In genomic region chr4:133083991-133084861, GRCm38 (mm10) we compare ENCODE assay signal across 8 mouse cellular contexts. TPM values are rescaled to one million over a fixed set of nuclear protein-coding genes. Genes with fewer than 3 reads are reported as not detected.
DNase-seq lines count a peak whose midpoint lies in the region; ATAC-seq and TF ChIP-seq lines count a peak whose summit lies in the region.

No protein-coding gene starts in this region.

- no peak for TF ChIP-seq CTCF in brain, embryonic 14.5 days (IDR thresholded peaks at IDR 0.05; ENCODE audit: borderline replicate concordance, extremely low read depth, insufficient read depth, insufficient read length)

- no peak overlapping the region for H3K4me3 ChIP-seq in hindbrain, embryonic 13.5 days
- H3K4me3 ChIP-seq in limb, embryonic 14.5 days (replicated peaks; ENCODE audit: low read length): no peak overlapping the region
- peak overlapping the region; percentile 44 for H3K4me3 ChIP-seq in neural tube, embryonic 15.5 days (replicated peaks)

- no peak for TF ChIP-seq POLR2A in brain, embryonic 14.5 days (IDR thresholded peaks at IDR 0.05; ENCODE audit: borderline replicate concordance, extremely low read depth, insufficient read depth, insufficient read length, poor library complexity, severe bottlenecking)
- no peak for TF ChIP-seq POLR2A in limb, embryonic 14.5 days (IDR thresholded peaks at IDR 0.05; ENCODE audit: borderline replicate concordance, extremely low read depth, insufficient read depth, insufficient read length)

- no peaks in the 10 kb centered on the region for H3K27me3 ChIP-seq in hindbrain, embryonic 13.5 days
- no peaks in the 10 kb centered on the region for H3K27me3 ChIP-seq in limb, embryonic 14.5 days (ENCODE audit: control insufficient read depth, insufficient read depth, low read length)
- no peaks in the 10 kb centered on the region for H3K27me3 ChIP-seq in neural tube, embryonic 15.5 days (replicated peaks)

- H3K27ac ChIP-seq in hindbrain, embryonic 13.5 days: peak overlapping the region; percentile 85
- peak overlapping the region; percentile 6 for H3K27ac ChIP-seq in limb, embryonic 14.5 days (replicated peaks; ENCODE audit: low read depth, low read length)
- peak overlapping the region; percentile 80 for H3K27ac ChIP-seq in neural tube, embryonic 15.5 days (replicated peaks)

- DNase-seq in embryo, embryonic 10.5 days (ENCODE audit: low spot score): peak; percentile 36
- no peak for DNase-seq in embryo, embryonic 9.5 days (ENCODE audit: extremely low spot score)
- peak; percentile 67 for DNase-seq in brain, embryonic 14.5 days (ENCODE audit: low read depth)
- peak; percentile 89 for DNase-seq in gastrocnemius, adult 18-20 months (ENCODE audit: low spot score)
- DNase-seq in limb, embryonic 14.5 days (ENCODE audit: low spot score): peak; percentile 51

- peak overlapping the region; percentile 73 for H3K4me2 ChIP-seq in hindbrain, embryonic 13.5 days
- H3K4me2 ChIP-seq in limb, embryonic 14.5 days (replicated peaks; ENCODE audit: low read depth, low read length, severe bottlenecking): peak overlapping the region; percentile 96
- peak overlapping the region; percentile 90 for H3K4me2 ChIP-seq in neural tube, embryonic 15.5 days

- H3K36me3 ChIP-seq in hindbrain, embryonic 13.5 days: peaks cover 1% of the 10 kb centered on the region; the same call in 1 of the 2 replicates
- peaks cover 12% of the 10 kb centered on the region; the same call in 1 of the 2 replicates for H3K36me3 ChIP-seq in limb, embryonic 14.5 days (ENCODE audit: control insufficient read depth, insufficient read depth, low read length)
- peaks cover 4% of the 10 kb centered on the region for H3K36me3 ChIP-seq in neural tube, embryonic 15.5 days

- ATAC-seq in hindbrain, embryonic 13.5 days (ENCODE audit: low FRiP score): peak; percentile 41
- ATAC-seq in limb, embryonic 14.5 days (ENCODE audit: low FRiP score, low read depth): peak; percentile 19; the same call in 1 of the 2 replicates
- ATAC-seq in neural tube, embryonic 15.5 days (ENCODE audit: low FRiP score): peak; percentile 40; the same call in 1 of the 2 replicates
- no peak for ATAC-seq in inflammation-experienced regulatory T-cells, adult 6 months

- peak overlapping the region; percentile 73 for H3K9ac ChIP-seq in hindbrain, embryonic 13.5 days
- no peak overlapping the region for H3K9ac ChIP-seq in limb, embryonic 14.5 days (ENCODE audit: low read depth, low read length, severe bottlenecking)
- peak overlapping the region; percentile 51 for H3K9ac ChIP-seq in neural tube, embryonic 15.5 days (replicated peaks)

- H3K9me3 ChIP-seq in hindbrain, embryonic 13.5 days: no peaks in the 10 kb centered on the region
- H3K9me3 ChIP-seq in limb, embryonic 14.5 days (ENCODE audit: control insufficient read depth, low read length): no peaks in the 10 kb centered on the region
- H3K9me3 ChIP-seq in neural tube, embryonic 15.5 days (replicated peaks): no peaks in the 10 kb centered on the region

- WGBS in hindbrain, embryonic 13.5 days: 17% methylated on average over 3 of the region's 3 CpGs
- 2% methylated on average over 3 of the region's 3 CpGs for WGBS in limb, embryonic 14.5 days
- 11% methylated on average over 3 of the region's 3 CpGs for WGBS in neural tube, embryonic 15.5 days

- H3K4me1 ChIP-seq in hindbrain, embryonic 13.5 days (replicated peaks): peaks cover 50% of the 10 kb centered on the region
- H3K4me1 ChIP-seq in limb, embryonic 14.5 days (ENCODE audit: control insufficient read depth, insufficient read depth, low read length): peaks cover 41% of the 10 kb centered on the region
- H3K4me1 ChIP-seq in neural tube, embryonic 15.5 days: peaks cover 46% of the 10 kb centered on the region

RNA-seq across cellular contexts. Expression of gene Wasf2, which starts 46.1 kb away (rescaled TPM):
- 19.0 and 25.5 TPM in 2 replicates for polyA plus RNA-seq in brain, embryonic 14.5 days (2012; rRNA removed)
- total RNA-seq in gastrocnemius, adult 18-20 months (2021): 10 to 100 TPM; 29.1 to 33.3 TPM
- 33.3 and 35.4 TPM in 2 replicates for polyA plus RNA-seq in hindbrain, embryonic 13.5 days (2015; fragmentation: Nextera tagmentation; extraction: Ambion mirVana)
- polyA plus RNA-seq in limb, embryonic 14.5 days (2012; rRNA removed): 62.0 and 70.9 TPM in 2 replicates
- 92.2 and 96.6 TPM in 2 replicates for polyA plus RNA-seq in limb, embryonic 14.5 days (2014; fragmentation: Nextera tagmentation; extraction: Ambion mirVana)
- polyA plus RNA-seq in neural tube, embryonic 15.5 days (2015; fragmentation: Nextera tagmentation; extraction: Ambion mirVana): 22.2 and 45.6 TPM in 2 replicates
- polyA plus RNA-seq in inflammation-experienced regulatory T-cells, adult 6 months (2017; shearing (Covaris generic)): 100 to 1,000 TPM in 1 of 3 experiments, 10 to 100 TPM in 2; 70.4 to 110 (median 79.7) TPM

Comparison
In these comparisons a context has a peak if more than half of its experiments do, and no peak if none do; other contexts are left out.
1. H3K27ac ChIP-seq: peak in every context shown above with its lines; median percentile 85 in hindbrain, embryonic 13.5 days; 80 in neural tube, embryonic 15.5 days; 6 in limb, embryonic 14.5 days.